Comparison of ENCODE assay signal across 8 mouse cellular contexts in the genomic region with DNA sequence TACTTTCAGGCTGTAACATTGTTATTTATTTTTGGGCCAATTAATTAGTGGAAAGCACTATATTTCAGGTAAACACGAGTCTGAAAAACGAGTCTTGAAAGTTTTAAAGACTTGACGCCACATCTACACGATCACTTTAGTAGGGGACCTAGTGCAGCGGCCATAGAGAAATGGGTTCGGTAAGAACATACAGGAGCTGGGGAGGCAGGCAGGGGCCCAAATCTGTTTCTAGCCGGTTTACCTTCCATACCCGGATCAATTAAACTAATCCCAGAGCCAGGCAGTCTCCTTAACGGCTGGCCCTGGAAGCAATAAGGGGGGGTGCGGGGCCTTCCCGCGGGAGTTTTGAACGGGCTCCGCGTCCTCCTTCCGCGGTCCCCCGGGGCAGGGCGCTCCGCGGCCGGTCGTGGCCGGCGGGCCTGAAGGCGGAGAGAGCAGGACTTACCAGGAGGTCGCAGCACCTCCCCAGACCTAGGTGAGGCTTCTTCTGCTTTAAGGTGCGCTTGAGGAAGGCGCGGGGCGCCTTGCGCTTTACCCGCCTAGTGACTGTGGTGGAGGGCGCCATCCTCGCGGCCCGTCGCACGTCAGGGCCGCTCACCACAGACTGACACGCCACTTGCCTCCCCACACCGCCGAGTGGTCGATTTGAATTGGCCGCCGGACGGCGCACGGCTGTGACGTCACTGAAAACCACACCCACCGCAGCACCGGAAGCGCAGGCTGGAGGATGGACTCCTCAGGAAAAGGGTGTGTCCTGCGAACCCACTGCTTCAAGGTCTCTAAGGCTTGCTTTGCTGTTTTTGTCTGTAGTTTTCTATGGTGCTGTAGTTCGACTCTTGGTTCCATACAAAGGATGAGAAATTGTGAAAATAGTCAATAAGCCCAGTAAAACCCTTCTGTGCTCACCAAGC. TPM values are rescaled to one million over a fixed set of nuclear protein-coding genes. Genes with fewer than 3 reads are reported as not detected.
A peak's percentile ranks its signal among the peaks of the same experiment; 100 is the strongest.
DNase-seq lines count a peak whose midpoint lies in the region; ATAC-seq lines count a peak whose summit lies in the region.

Gene Cenpw, minus strand, starts transcription at position 645 of the 911 bp plus-strand sequence.

- 0 out of 2 replicates have a peak, but pooled peaks cover 3% of the 10 kb centered on the region for H3K4me1 ChIP-seq in intestine, embryonic 14.5 days (replicated peaks; ENCODE audit: control insufficient read depth, insufficient read depth, low read length)

- peak; percentile 89 to 96 for DNase-seq in adrenal gland, adult (ENCODE audit: inconsistent age in 2 of 2, low spot score in 1 of 2)
- peak; percentile 94 for DNase-seq in embryo, embryonic 10.5 days (ENCODE audit: low spot score)
- DNase-seq in gastrocnemius, postnatal 25 days: peak; percentile 79
- DNase-seq in intestine, embryonic 14.5 days (ENCODE audit: low spot score): peak; percentile 97
- peak; percentile 89 to 90 for DNase-seq in left cerebral cortex, postnatal 14 days (ENCODE audit: low spot score in 2 of 2)
- DNase-seq in mesoderm, embryonic 11.5 days (ENCODE audit: low read depth, low spot score): peak; percentile 96
- DNase-seq in right cerebral cortex, postnatal 36 days (ENCODE audit: low spot score in 2 of 2): peak; percentile 75 to 80
- DNase-seq in yolk sac, embryonic 10.5 days (ENCODE audit: low spot score): peak; percentile 93

- intact Hi-C loops in left cerebral cortex, postnatal 14 days (cut with DNase I): no loop called here

- H3K27ac ChIP-seq in intestine, embryonic 14.5 days (ENCODE audit: low read depth): peak within 1 kb of the TSS; percentile 64

- no peaks in the 10 kb centered on the region for H3K27me3 ChIP-seq in intestine, embryonic 14.5 days (replicated peaks; ENCODE audit: control insufficient read depth, insufficient read depth, low read length)

- H3K9me3 ChIP-seq in intestine, embryonic 14.5 days (ENCODE audit: control insufficient read depth, low read length): no peaks in the 10 kb centered on the region

- ATAC-seq in intestine, embryonic 14.5 days (replicated peaks; ENCODE audit: low FRiP score, low TSS enrichment, low read depth): peak; percentile 100

- no peaks in the 10 kb centered on the region for H3K36me3 ChIP-seq in intestine, embryonic 14.5 days (ENCODE audit: control insufficient read depth, insufficient read depth, low read length)

- 1% methylated on average over 55 of the region's 55 CpGs for WGBS in intestine, embryonic 14.5 days

- peak within 1 kb of the TSS; percentile 59 for H3K4me2 ChIP-seq in intestine, embryonic 14.5 days (ENCODE audit: low read length)

- H3K4me3 ChIP-seq in intestine, embryonic 14.5 days (ENCODE audit: low read depth, low read length): peak within 1 kb of the TSS; percentile 80

- H3K9ac ChIP-seq in intestine, embryonic 14.5 days (ENCODE audit: low read length): peak within 1 kb of the TSS; percentile 81

RNA-seq across cellular contexts. Expression of gene Cenpw, which starts in this region (rescaled TPM):
- under 1 TPM; 0.56 to 0.82 TPM for total RNA-seq in gastrocnemius, postnatal 25 days (2021)
- 50.9 and 55.0 TPM in 2 replicates for polyA plus RNA-seq in intestine, embryonic 14.5 days (2014; fragmentation: Nextera tagmentation; extraction: Ambion mirVana)
- 1 to 10 TPM; 2.5 to 2.8 TPM for total RNA-seq in left cerebral cortex, postnatal 14 days (2021)

Comparison
In these comparisons a context has a peak if more than half of its experiments do, and no peak if none do; other contexts are left out.
1. Peak in every context shown above with its lines: DNase-seq, ATAC-seq, H3K4me3 ChIP-seq and H3K27ac ChIP-seq.
2. Peak in DNase-seq in gastrocnemius, postnatal 25 days; RNA of the gene not detected or under 1 TPM.